Mouse (Mus musculus) left cerebral cortex, postnatal 14 days (tissue): ENCODE results near the gene Rcor1. TPM values are rescaled to one million over a fixed set of nuclear protein-coding genes. Genes with fewer than 3 reads are reported as not detected.

Source experiments
- DNase-seq, 2 experiments: peaks; one replicate each; pipeline ENCODE4 v3.0.0; 2021 to 2022; ENCODE audit warnings: low spot score in 2 of 2, mixed read lengths in 1 of 2
- intact Hi-C: fragments of 180-260 bp; cut with DNase I; formaldehyde crosslinking; loops from one replicate; pipeline ENCODE4 v1.15.1; 2025
- total RNA-seq, 2 experiments: library from RNA; stranded (reverse); gene quantifications; 2 replicates each; pipeline ENCODE4 v1.2.3; 2021

Rcor1 gene
- total RNA-seq, 2 experiments from 2014 or later, result 17.9 to 18.8 TPM

- DNase-seq, result no peak
- intact Hi-C loops, result no loop called here
Measured at GRCm38 (mm10) chr12:111097036-111097435, 57.9 kb downstream of the Rcor1 start.

GRCm38 (mm10) chr12:111111176-111111575, 72.0 kb downstream of the Rcor1 start:
- intact Hi-C loops, result no loop called here
- DNase-seq, result no peak

DNA sequence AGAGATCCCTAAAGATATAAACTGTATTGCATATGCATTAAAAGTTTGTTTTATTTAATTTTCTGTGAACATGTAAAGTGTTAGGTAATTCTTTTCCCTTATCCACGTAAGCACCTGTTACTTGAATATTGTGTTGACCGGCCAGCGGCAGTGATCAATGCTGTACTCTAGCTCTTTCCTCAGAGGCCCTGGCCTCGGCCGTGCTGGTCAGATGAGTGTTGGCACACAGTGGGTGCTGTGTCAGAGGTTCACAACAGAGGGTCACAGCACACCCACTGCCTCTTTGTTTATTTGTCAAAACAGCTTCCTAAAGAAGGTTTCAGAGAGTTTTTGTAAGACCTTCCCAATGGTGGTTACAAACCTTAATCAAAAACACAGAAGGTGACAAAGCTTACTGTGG, 75.4 kb downstream of the Rcor1 start:
- no peak for DNase-seq
- intact Hi-C loops, result no loop called here

GRCm38 (mm10) chr12:111119506-111120085, 80.4 kb downstream of the Rcor1 start:
- DNase-seq, result no peak
- intact Hi-C loops, result no loop called here

GRCm38 (mm10) chr12:111120976-111121645, 82.0 kb downstream of the Rcor1 start:
- DNase-seq, result no peak
- intact Hi-C loops, result no loop called here

DNA sequence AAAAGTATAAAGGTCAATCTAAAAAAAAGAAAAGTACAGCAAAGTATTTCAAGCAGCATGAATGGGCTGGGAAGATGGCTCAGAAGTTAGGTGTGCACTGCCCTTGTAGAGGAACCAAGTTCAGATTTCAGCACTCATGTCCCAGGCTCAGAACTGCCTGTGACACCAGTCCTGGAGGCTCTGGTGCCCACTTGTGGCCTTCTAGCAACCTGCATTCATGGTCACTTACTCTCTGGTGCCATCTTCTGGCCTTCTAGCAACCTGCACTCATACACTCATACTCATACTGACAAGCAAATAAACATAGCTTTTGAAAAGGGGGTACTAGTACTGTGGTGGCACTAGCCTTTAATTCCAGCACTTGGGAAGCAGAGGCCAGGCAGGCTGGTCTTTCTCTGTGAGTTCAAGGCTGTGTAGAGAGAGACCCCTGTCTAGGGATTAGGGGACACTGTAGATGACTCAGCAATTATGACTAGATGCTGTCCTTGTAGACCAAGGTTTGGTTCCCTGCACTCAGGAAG, 83.2 kb downstream of the Rcor1 start:
- intact Hi-C loops, result no loop called here
- DNase-seq, result no peak

GRCm38 (mm10) chr12:111124601-111125260, 85.6 kb downstream of the Rcor1 start:
- intact Hi-C loops, result no loop called here
- peak in 1 of 2 experiments; percentile 33 for DNase-seq

DNA sequence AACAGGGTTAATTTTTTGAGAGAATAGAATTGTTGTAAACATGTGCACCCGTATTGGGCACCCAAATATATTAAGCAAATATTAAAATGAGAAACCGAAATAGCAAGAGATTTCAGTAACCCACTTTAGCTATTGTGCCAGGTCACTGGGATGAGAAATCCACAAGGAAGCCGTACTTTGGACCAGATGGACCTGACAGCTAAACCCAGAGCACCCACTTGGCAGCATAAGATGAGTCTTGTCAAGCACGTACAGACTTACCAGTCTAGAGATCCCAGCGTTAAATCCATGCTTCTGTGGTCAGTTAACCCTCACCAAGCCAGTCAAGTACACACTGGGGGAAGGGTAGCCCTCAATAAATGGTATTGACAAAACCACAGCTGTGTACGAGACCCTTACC, 86.5 kb downstream of the Rcor1 start:
- intact Hi-C loops, result no loop called here
- DNase-seq, result no peak

GRCm38 (mm10) chr12:111134169-111134568, 95.0 kb downstream of the Rcor1 start:
- no peak for DNase-seq
- intact Hi-C loops, result no loop called here

GRCm38 (mm10) chr12:111134791-111135733, 95.9 kb downstream of the Rcor1 start:
- intact Hi-C loops, result no loop called here
- DNase-seq, result peak in 1 of 2 experiments; percentile 45

GRCm38 (mm10) chr12:111135953-111136352, 96.8 kb downstream of the Rcor1 start:
- intact Hi-C loops, result no loop called here
- no peak for DNase-seq

GRCm38 (mm10) chr12:111137079-111137478, 97.9 kb downstream of the Rcor1 start:
- intact Hi-C loops, result no loop called here
- DNase-seq, result no peak

GRCm38 (mm10) chr12:111143005-111143508, 103.9 kb downstream of the Rcor1 start:
- intact Hi-C loops, result no loop called here
- no peak for DNase-seq

DNA sequence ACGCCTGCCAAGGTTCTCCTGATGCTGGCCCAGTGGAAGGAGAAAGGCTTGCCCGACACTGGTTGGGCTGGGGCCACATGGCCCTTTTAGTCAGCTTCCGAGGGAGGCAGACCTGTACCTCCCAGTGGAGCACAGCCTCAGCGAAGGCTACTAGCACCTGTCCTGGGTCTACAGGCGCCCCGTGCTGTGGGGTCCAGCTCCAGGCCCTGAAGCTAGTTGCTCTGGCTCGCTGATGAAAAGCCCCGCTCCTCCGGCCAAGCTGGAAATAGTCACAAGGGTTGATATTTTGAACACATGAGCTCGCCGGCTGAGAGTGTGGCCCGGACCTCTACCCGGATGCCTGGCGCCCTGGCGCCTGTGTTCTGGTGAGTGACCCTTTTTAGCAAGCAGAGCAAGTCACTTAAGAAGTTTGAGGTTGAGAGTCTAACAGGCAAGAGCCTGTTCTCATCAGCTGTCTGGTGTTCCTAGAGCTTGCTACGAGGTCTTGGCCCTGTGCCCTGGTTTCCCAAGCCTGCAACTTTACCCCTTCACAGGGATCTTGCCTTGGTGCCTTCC, 104.4 kb downstream of the Rcor1 start:
- intact Hi-C loops, result no loop called here
- no peak for DNase-seq

GRCm38 (mm10) chr12:111144598-111144997, 105.4 kb downstream of the Rcor1 start:
- intact Hi-C loops, result no loop called here
- no peak for DNase-seq

GRCm38 (mm10) chr12:111145269-111145668, 106.1 kb downstream of the Rcor1 start:
- peak; percentile 69 to 89 for DNase-seq
- intact Hi-C loops, result no loop called here

- intact Hi-C loops, result no loop called here
- DNase-seq, result no peak
Measured at GRCm38 (mm10) chr12:111149495-111150235, 110.5 kb downstream of the Rcor1 start.

DNA sequence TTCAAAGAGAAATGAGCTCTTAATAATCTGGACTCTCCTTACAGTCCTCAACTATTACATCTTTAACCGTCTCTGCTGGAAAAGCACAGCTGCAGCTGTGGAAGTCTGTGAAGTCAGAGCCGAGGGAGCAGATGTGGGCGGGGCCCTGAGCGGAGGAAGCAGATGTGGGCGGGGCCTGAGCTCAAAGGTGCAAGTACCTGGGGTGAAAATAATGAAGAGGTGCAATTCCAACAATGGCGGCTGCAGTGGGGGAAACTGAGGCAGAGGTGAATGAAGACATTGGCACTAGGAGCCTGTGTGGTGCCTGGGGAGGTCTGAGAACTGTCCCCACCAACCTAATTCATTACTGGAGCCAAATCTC, 111.1 kb downstream of the Rcor1 start:
- DNase-seq, result no peak
- intact Hi-C loops, result no loop called here
